Mouse (Mus musculus): ENCODE results near the gene Samd11. TPM values are rescaled to one million over a fixed set of nuclear protein-coding genes. Genes with fewer than 3 reads are reported as not detected.

Gene Samd11
- 5.2 and 6.0 TPM in 2 replicates for polyA plus RNA-seq (2015; fragmentation: Nextera tagmentation; extraction: Ambion mirVana)

- H3K4me2 ChIP-seq (replicated peaks) = peak within 1 kb of the TSS; percentile 46
- no peaks in the 10 kb centered on the region for H3K36me3 ChIP-seq
- peaks cover 20% of the 10 kb centered on the region for H3K27me3 ChIP-seq
- H3K27ac ChIP-seq = peak within 1 kb of the TSS; percentile 53
- ATAC-seq = peak; percentile 38
- peak within 1 kb of the TSS; percentile 21 for H3K9ac ChIP-seq (replicated peaks)
- no peaks in the 10 kb centered on the region for H3K9me3 ChIP-seq
- 3% methylated on average over 26 of the region's 26 CpGs for WGBS
- peak within 1 kb of the TSS; percentile 26 for H3K4me3 ChIP-seq (replicated peaks)
- H3K4me1 ChIP-seq (replicated peaks) = peaks cover 41% of the 10 kb centered on the region
Observed at GRCm38 (mm10) chr4:156255078-156255839, at the start of gene Samd11. Gene Samd11 (minus strand): TSS chr4:156255657.

- Histone ChIP-seq H3K4me3 (replicated peaks) (peak overlapping the region; percentile 26), H3K9me3 (no peaks in the 10 kb centered on the region), H3K9ac (replicated peaks) (peak overlapping the region; percentile 21; the same call in 1 of the 2 replicates), H3K27ac (peak overlapping the region; percentile 53), H3K36me3 (peaks cover 1% of the 10 kb centered on the region; the same call in 1 of the 2 replicates), H3K4me2 (replicated peaks) (peak overlapping the region; percentile 46), H3K4me1 (replicated peaks) (peaks cover 48% of the 10 kb centered on the region), H3K27me3 (peaks cover 20% of the 10 kb centered on the region)
- ATAC-seq = peak; percentile 73
- 2% methylated on average over 23 of the region's 30 CpGs for WGBS
Observed at GRCm38 (mm10) chr4:156254361-156255077, 938 bp downstream of the Samd11 start.

- no peaks in the 10 kb centered on the region for H3K9me3 ChIP-seq
- H3K9ac ChIP-seq (replicated peaks) = no peak overlapping the region
- no peak for ATAC-seq
- WGBS = 48% methylated on average over 7 of the region's 7 CpGs
- peaks cover 20% of the 10 kb centered on the region for H3K27me3 ChIP-seq
- H3K4me2 ChIP-seq (replicated peaks) = no peak overlapping the region
- no peak overlapping the region for H3K4me3 ChIP-seq (replicated peaks)
- H3K36me3 ChIP-seq = peaks cover 16% of the 10 kb centered on the region
- H3K4me1 ChIP-seq (replicated peaks) = peaks cover 49% of the 10 kb centered on the region
- H3K27ac ChIP-seq = peak overlapping the region; percentile 74
Observed at GRCm38 (mm10) chr4:156253043-156253442, 2.4 kb downstream of the Samd11 start.

DNA sequence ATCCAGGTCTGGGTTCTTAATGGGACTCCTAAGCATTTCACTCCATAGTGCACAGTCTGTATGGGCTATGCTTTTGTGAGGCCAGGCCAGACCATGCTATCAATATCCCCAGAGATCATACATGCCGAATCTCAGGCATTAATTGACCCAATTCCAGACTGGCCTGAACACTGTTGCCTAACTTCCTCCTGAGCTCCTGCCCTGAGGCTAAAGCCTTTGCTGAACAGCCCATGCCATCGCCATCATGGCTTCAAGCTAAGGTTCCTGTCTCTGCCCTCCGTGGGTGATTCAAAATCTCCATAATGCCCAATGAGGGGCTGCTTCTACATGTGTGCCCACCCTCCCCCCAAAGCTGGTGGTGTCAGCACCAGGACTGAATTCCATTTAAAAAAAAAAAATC, 2.8 kb downstream of the Samd11 start:
- peaks cover 20% of the 10 kb centered on the region for H3K27me3 ChIP-seq
- H3K27ac ChIP-seq = peak overlapping the region; percentile 74
- H3K4me2 ChIP-seq (replicated peaks) = no peak overlapping the region
- H3K4me3 ChIP-seq (replicated peaks) = no peak overlapping the region
- 27% methylated on average over 3 of the region's 3 CpGs for WGBS
- no peaks in the 10 kb centered on the region for H3K9me3 ChIP-seq
- H3K9ac ChIP-seq (replicated peaks) = no peak overlapping the region
- H3K36me3 ChIP-seq = peaks cover 20% of the 10 kb centered on the region
- ATAC-seq = peak; percentile 7; the same call in 1 of the 2 replicates
- peaks cover 49% of the 10 kb centered on the region for H3K4me1 ChIP-seq (replicated peaks)

GRCm38 (mm10) chr4:156252140-156252539, 3.3 kb downstream of the Samd11 start:
- Histone ChIP-seq H3K4me2 (replicated peaks) (no peak overlapping the region), H3K4me3 (replicated peaks) (no peak overlapping the region), H3K27me3 (peaks cover 20% of the 10 kb centered on the region), H3K27ac (peak overlapping the region; percentile 74), H3K36me3 (peaks cover 25% of the 10 kb centered on the region), H3K9me3 (no peaks in the 10 kb centered on the region), H3K9ac (replicated peaks) (0 out of 2 replicates have a peak overlapping the region, but pooled peaks have one; percentile 4), H3K4me1 (replicated peaks) (peaks cover 49% of the 10 kb centered on the region)
- no peak for ATAC-seq
- WGBS = 33% methylated on average over 7 of the region's 7 CpGs

DNA sequence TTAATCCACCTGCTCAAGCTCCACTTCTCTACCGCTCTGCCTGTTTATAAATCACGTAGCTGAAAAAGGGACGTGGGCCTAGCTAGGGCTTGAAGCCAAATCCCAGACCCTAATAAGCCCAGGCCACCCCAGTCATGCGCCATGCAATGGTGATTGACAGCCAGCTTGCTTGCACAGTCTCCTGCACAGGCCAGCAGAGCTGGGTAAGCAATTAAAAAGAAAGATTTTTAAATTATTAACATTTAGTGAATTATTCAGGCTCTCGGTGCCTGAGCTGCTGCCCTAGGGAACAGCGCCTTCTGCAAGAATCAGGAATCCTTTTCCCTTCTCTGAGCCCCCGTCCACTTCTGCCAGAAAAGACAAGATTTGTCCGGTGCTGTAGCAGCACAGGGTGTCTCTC, 4.4 kb downstream of the Samd11 start:
- Histone ChIP-seq H3K9ac (replicated peaks) (no peak overlapping the region), H3K27me3 (peaks cover 20% of the 10 kb centered on the region), H3K4me2 (replicated peaks) (no peak overlapping the region), H3K4me1 (replicated peaks) (peaks cover 49% of the 10 kb centered on the region), H3K9me3 (no peaks in the 10 kb centered on the region), H3K27ac (peak overlapping the region; percentile 74), H3K4me3 (replicated peaks) (no peak overlapping the region), H3K36me3 (peaks cover 35% of the 10 kb centered on the region)
- 66% methylated on average over 8 of the region's 8 CpGs for WGBS
- ATAC-seq = peak; percentile 40; the same call in 1 of the 2 replicates

DNA sequence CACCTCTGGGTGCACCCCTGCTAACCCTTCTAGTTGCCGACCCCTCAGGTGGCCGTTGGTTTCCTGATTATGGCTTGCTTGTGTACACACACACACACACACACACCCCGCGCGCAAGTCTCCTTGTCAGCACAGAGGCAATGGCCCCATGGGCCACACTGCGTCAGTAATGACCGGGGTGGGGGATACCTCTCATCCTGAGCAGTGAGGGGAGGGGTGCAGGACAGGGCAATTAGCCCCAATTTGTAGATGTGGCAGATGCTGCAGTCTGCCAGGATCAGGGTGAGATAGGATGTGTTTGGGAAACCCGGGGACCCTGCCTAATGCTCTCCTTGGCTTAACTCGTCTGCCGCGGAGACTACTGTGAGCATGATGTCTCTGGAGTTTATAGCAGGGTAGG, 5.9 kb downstream of the Samd11 start:
- Histone ChIP-seq H3K36me3 (peaks cover 49% of the 10 kb centered on the region), H3K4me3 (replicated peaks) (no peak overlapping the region), H3K9me3 (no peaks in the 10 kb centered on the region), H3K4me1 (replicated peaks) (peaks cover 37% of the 10 kb centered on the region), H3K27ac (peak overlapping the region; percentile 74; the same call in 1 of the 2 replicates), H3K9ac (replicated peaks) (no peak overlapping the region), H3K4me2 (replicated peaks) (no peak overlapping the region), H3K27me3 (peaks cover 8% of the 10 kb centered on the region)
- WGBS = 60% methylated on average over 11 of the region's 11 CpGs
- ATAC-seq = 0 out of 2 replicates have a peak, but pooled peaks have one; percentile 15

GRCm38 (mm10) chr4:156236651-156237447, 18.6 kb downstream of the Samd11 start:
- no peak overlapping the region for H3K27ac ChIP-seq
- no peak for ATAC-seq
- no peaks in the 10 kb centered on the region for H3K27me3 ChIP-seq
- H3K4me2 ChIP-seq (replicated peaks) = peak overlapping the region; percentile 83
- H3K36me3 ChIP-seq = peaks cover 58% of the 10 kb centered on the region
- peak overlapping the region; percentile 92 for H3K4me3 ChIP-seq (replicated peaks)
- H3K9me3 ChIP-seq = no peaks in the 10 kb centered on the region
- peak overlapping the region; percentile 82 for H3K9ac ChIP-seq (replicated peaks)
- H3K4me1 ChIP-seq (replicated peaks) = peaks cover 22% of the 10 kb centered on the region
- WGBS = 21% methylated on average over 58 of the region's 60 CpGs

GRCm38 (mm10) chr4:156235808-156236533, 19.5 kb downstream of the Samd11 start, which contains the start of gene Noc2l:
Gene Noc2l (plus strand): TSS chr4:156236010.
- Histone ChIP-seq H3K9me3 (no peaks in the 10 kb centered on the region), H3K27me3 (no peaks in the 10 kb centered on the region), H3K4me3 (replicated peaks) (peak within 1 kb of the TSS; percentile 92), H3K4me2 (replicated peaks) (peak within 1 kb of the TSS; percentile 83), H3K36me3 (peaks cover 58% of the 10 kb centered on the region), H3K9ac (replicated peaks) (peak within 1 kb of the TSS; percentile 82), H3K27ac (peak within 1 kb of the TSS; percentile 91), H3K4me1 (replicated peaks) (peaks cover 22% of the 10 kb centered on the region)
- peak; percentile 88 for ATAC-seq
- WGBS = under 1% methylated on average over 73 of the region's 90 CpGs

GRCm38 (mm10) chr4:156235360-156235770, 20.1 kb downstream of the Samd11 start:
- H3K36me3 ChIP-seq = peaks cover 58% of the 10 kb centered on the region

GRCm38 (mm10) chr4:156234701-156235213, 20.7 kb downstream of the Samd11 start, which contains the start of gene Plekhn1:
Gene Plekhn1 (minus strand): TSS chr4:156234857.
- peak within 1 kb of the TSS; percentile 82 for H3K9ac ChIP-seq (replicated peaks)
- H3K27me3 ChIP-seq = no peaks in the 10 kb centered on the region
- peak; percentile 64 for ATAC-seq
- peak within 1 kb of the TSS; percentile 83 for H3K4me2 ChIP-seq (replicated peaks)
- no peaks in the 10 kb centered on the region for H3K9me3 ChIP-seq
- under 1% methylated on average over 35 of the region's 48 CpGs for WGBS
- peaks cover 22% of the 10 kb centered on the region for H3K4me1 ChIP-seq (replicated peaks)
- H3K4me3 ChIP-seq (replicated peaks) = peak within 1 kb of the TSS; percentile 92
- H3K27ac ChIP-seq = peak within 1 kb of the TSS; percentile 91
- H3K36me3 ChIP-seq = peaks cover 58% of the 10 kb centered on the region

More at GRCm38 (mm10) chr4:156235360-156235770, 20.1 kb downstream of the Samd11 start:
- under 1% methylated on average over 15 of the region's 15 CpGs for WGBS
- H3K27me3 ChIP-seq = no peaks in the 10 kb centered on the region
- H3K27ac ChIP-seq = peak overlapping the region; percentile 89
- H3K4me2 ChIP-seq (replicated peaks) = peak overlapping the region; percentile 83
- H3K4me1 ChIP-seq (replicated peaks) = peaks cover 22% of the 10 kb centered on the region
- no peaks in the 10 kb centered on the region for H3K9me3 ChIP-seq
- peak overlapping the region; percentile 82 for H3K9ac ChIP-seq (replicated peaks)
- ATAC-seq = peak; percentile 37
- H3K4me3 ChIP-seq (replicated peaks) = peak overlapping the region; percentile 92
